Mouse (Mus musculus): ENCODE measurements around the gene Svs2.
"Not testable (repeated sequence)": the region's sequence is repeated elsewhere in the genome, so short reads cannot be mapped to it uniquely, and the experiment has no call there.

Svs2 gene

GRCm38 (mm10) chr2:164238366-164238765, at the start of gene Svs2:
Svs2 (minus strand) TSS chr2:164238466.
- no peak for DNase-seq (ENCODE audit: low spot score)

GRCm38 (mm10) chr2:164278359-164278758, 40.1 kb upstream of the Svs2 start, which contains the start of gene Svs4:
Svs4 (minus strand) TSS chr2:164278459.
- DNase-seq (ENCODE audit: low spot score) = no peak

- DNase-seq (ENCODE audit: low spot score) = not testable (repeated sequence)
Measured at GRCm38 (mm10) chr2:164256540-164256939, 18.3 kb upstream of the Svs2 start, which contains the start of gene Svs3b. Svs3b (minus strand) TSS chr2:164256640.

GRCm38 (mm10) chr2:164232671-164233070, 5.6 kb downstream of the Svs2 start:
- no peak for DNase-seq (ENCODE audit: low spot score)

GRCm38 (mm10) chr2:164228361-164229070, 9.8 kb downstream of the Svs2 start:
- no peak for DNase-seq (ENCODE audit: low spot score)

GRCm38 (mm10) chr2:164221522-164221921, 16.7 kb downstream of the Svs2 start, which contains the start of gene Wfdc15b:
Wfdc15b (minus strand) TSS chr2:164221660.
- no peak for DNase-seq (ENCODE audit: low spot score)

GRCm38 (mm10) chr2:164219295-164219694, 19.0 kb downstream of the Svs2 start:
- DNase-seq (ENCODE audit: low spot score) = no peak

- DNase-seq (ENCODE audit: low spot score) = no peak
Measured at GRCm38 (mm10) chr2:164212711-164213110, 25.6 kb downstream of the Svs2 start.

- no peak for DNase-seq (ENCODE audit: low spot score)
Measured at GRCm38 (mm10) chr2:164210892-164211291, 27.4 kb downstream of the Svs2 start.

GRCm38 (mm10) chr2:164206676-164207075, 31.6 kb downstream of the Svs2 start:
- no peak for DNase-seq (ENCODE audit: low spot score)

GRCm38 (mm10) chr2:164206011-164206410, 32.3 kb downstream of the Svs2 start:
- DNase-seq (ENCODE audit: low spot score) = not testable (repeated sequence)

- no peak for DNase-seq (ENCODE audit: low spot score)
Measured at GRCm38 (mm10) chr2:164199626-164200327, 38.5 kb downstream of the Svs2 start, which contains the start of gene Wfdc15a. Wfdc15a (minus strand) TSS chr2:164200130.

- no peak for DNase-seq (ENCODE audit: low spot score)
Measured at GRCm38 (mm10) chr2:164196700-164196990, 41.6 kb downstream of the Svs2 start.

GRCm38 (mm10) chr2:164195971-164196699, 42.1 kb downstream of the Svs2 start:
- DNase-seq (ENCODE audit: low spot score) = no peak

GRCm38 (mm10) chr2:164194959-164195630, 43.2 kb downstream of the Svs2 start:
- no peak for DNase-seq (ENCODE audit: low spot score)

- DNase-seq (ENCODE audit: low spot score) = no peak
Measured at GRCm38 (mm10) chr2:164192279-164192678, 46.0 kb downstream of the Svs2 start.

- DNase-seq (ENCODE audit: low spot score) = peak; percentile 35
Measured at GRCm38 (mm10) chr2:164190576-164190975, 47.7 kb downstream of the Svs2 start, which contains the start of gene Wfdc12. Wfdc12 (minus strand) TSS chr2:164190608.

GRCm38 (mm10) chr2:164188722-164189121, 49.5 kb downstream of the Svs2 start:
- DNase-seq (ENCODE audit: low spot score) = no peak
